Mouse (Mus musculus): ENCODE data around the gene Ms4a7. TPM values are rescaled to one million over a fixed set of nuclear protein-coding genes. Genes with fewer than 3 reads are reported as not detected.
"Not testable (repeated sequence)": the region's sequence is repeated elsewhere in the genome, so short reads cannot be mapped to it uniquely, and the experiment has no call there.

The Ms4a7 gene
- total RNA-seq (2021), result 1 to 10 TPM in 1 of 2 experiments, under 1 TPM in 1; 0.47 to 1.2 TPM

DNA sequence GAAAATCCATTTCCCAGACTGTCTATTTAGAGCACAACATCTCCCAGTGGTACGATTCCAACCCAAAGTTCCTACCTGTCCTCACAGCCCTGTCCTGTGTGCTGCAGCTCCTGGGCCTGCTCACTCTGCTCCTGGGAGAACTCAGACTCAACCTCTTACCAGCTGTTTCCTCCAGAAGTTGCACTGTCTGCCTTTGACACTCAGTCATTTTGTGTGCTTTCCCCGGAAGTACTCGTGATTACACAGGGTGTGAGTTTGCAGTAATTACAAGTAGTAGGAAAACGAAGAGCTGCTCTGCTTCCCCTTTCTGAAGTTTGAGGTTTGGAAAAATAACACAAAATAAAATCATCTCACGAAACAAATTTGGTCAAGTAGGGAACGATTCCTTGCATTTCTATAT, at the start of gene Ms4a7:
Ms4a7 (minus strand) TSS at position 215 of the 400 bp plus-strand sequence.
- no peak for DNase-seq (ENCODE audit: low spot score in 2 of 2)
- intact Hi-C loops (cut with DNase I), result no loop called here

DNA sequence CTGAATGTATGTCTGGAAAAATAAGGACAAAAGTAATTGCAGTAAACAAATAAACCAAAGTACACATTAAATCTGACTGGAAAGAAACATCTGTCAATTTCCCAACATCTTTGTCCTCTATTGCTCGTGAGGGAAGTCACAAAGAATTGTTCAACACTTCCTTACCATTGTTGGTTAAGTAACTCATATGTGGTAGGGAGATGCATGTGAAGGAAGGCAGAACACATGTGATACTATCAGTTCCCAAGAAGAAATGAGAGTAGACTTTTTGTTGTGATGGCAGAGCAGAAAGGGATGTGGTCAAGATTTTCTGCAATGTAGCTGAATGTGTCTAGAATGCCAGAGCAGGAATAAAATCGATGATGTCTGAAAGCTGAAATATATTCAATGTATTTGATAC, 40.5 kb upstream of the Ms4a7 start:
- intact Hi-C loops (cut with DNase I), result no loop called here

DNA sequence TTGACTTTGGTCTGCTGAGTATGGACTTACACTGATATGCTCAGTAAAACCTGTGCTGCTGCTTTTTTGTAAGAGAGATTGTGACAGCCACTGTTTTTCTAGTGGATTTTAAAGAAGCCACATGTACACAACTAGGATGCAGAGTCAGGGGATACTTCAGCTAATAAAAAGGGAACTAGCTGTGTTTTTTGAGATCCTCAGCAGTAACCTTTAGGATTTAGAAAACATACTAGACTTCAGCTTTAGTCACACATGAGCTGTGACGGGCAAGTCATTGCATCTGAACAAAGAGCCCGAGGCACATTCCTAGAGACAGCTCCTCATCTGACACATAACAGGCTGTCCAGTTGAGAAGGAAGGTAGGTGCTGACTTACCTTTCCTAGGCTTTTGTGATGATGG, 39.3 kb upstream of the Ms4a7 start, which contains the start of gene Ms4a4a:
Ms4a4a (plus strand) TSS at position 251 of the 400 bp plus-strand sequence.
- intact Hi-C loops (cut with DNase I), result no loop called here

More for the DNA sequence above, 40.5 kb upstream of the Ms4a7 start:
- DNase-seq (ENCODE audit: low spot score in 2 of 2), result no peak

DNA sequence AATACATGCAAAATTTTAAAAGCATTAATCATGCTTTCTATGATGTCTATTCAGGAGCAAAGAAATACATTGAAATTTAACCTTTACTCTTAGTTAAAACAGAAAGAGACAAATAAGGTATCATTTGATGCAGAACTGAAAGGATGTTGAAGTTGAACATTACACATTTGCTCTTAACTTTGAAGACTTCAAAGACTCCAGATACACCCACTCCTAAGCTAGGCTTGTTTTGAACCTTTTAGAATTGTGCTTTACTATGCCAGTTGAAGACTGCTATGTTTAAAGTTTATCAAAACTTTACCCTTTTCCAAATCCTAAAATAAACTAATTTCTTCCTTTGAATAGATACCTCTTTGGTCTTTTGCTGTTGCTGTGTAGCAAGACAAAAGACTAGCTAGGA, 35.2 kb upstream of the Ms4a7 start:
- DNase-seq (ENCODE audit: low spot score in 2 of 2), result no peak
- intact Hi-C loops (cut with DNase I), result no loop called here

More for the DNA sequence above, 39.3 kb upstream of the Ms4a7 start, which contains the start of gene Ms4a4a:
- no peak for DNase-seq (ENCODE audit: low spot score in 2 of 2)

DNA sequence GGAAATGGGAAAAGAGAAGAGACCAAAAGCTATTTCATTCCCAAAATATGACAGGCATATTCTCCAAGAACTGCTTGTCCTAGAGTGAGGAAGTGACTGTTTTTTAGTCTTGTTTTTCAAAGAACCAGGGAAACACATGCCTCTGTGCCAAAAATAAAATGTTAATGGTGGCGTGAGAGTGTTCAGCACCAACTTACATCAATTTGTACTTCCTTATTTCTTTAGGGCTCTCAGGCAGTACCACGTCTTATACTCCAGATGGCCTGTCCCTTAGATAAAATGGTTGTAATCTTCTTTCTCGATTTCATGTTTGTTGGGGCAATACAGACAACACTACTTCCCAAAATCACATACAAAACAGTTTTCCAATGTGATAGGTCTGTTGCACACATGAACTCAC, 32.4 kb upstream of the Ms4a7 start:
- no peak for DNase-seq (ENCODE audit: low spot score in 2 of 2)

DNA sequence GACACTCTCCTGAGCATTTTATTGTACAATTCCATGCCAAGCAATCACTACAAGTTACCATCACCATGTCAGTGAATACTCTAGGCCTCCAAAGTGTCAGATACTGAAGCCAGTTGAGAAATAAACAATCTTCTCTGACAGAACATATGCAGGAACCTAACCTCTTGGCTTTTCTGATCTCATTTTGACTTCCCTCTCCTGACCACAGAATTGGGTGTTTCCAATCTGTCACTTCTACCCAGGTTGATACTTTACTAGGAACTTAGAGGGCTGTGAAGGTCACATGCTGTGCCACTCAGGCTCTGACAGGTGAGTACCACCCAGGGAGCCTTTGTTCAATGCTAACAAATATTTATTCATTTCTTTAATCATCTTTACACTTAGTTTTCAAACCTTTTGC, 26.1 kb upstream of the Ms4a7 start:
- intact Hi-C loops (cut with DNase I), result no loop called here
- no peak for DNase-seq (ENCODE audit: low spot score in 2 of 2)

More for the DNA sequence above, 32.4 kb upstream of the Ms4a7 start:
- intact Hi-C loops (cut with DNase I), result no loop called here

DNA sequence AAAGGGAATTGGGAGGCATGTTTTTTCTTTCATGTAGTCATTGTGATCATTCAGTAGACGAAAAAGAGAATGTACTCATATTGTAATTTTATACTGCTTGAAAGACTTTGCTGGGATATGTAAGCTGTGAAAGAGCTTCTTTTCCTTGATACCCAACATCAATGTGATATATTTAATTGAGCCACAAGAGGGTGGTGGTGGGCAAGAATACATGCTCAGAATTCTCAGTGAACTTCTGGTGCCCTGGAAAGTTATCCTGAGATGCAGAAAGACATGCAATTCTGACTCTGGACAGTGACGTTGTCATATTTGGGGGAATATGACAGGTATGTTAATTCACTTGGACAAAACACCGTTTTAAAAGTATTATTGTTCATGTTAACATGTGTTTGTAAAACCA, 24.2 kb upstream of the Ms4a7 start:
- intact Hi-C loops (cut with DNase I), result no loop called here
- DNase-seq (ENCODE audit: low spot score in 2 of 2), result no peak

DNA sequence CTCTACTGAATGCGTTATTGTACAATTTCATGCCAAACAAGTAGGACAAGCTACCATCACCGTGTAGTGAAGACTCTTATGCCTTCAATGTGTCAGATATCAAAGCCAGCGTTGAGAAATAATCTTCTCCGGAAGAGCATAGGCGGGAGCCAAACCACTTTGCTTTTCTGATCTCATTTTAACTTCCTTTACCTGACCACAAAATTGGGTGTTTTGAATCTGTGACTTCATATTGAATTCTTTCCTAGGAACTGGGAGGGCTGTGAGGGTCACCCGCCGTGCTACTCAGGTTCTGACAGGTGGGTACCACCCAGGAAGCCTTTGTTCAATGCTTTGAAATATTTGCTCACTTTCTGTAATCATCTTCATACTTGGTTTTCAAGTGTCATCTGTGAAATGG, 19.8 kb upstream of the Ms4a7 start:
- intact Hi-C loops (cut with DNase I), result no loop called here

DNA sequence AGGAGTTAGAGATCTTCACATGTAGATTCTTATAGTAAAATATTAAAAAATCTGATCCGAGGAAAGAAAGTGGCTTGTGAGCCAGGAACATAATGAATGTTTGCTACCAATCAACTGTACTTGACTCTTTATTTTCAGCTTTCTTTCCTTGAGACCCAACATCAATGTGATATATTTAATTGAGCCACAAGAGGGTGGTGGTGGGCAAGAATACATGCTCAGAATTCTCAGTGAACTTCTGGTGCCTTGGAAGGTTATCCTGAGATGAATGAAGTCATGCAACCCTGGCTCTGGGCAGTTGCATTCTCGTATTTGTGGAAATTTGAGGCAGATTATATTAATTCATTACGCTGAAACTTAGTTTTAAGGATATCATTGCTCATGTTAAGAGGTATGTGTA, 15.9 kb upstream of the Ms4a7 start:
- intact Hi-C loops (cut with DNase I), result loop anchor here (5.0 kb wide), 2 partner anchors 250 to 415 kb away; partner anchors contain the start of gene Ms4a6d
- no peak for DNase-seq (ENCODE audit: low spot score in 2 of 2)

More for the DNA sequence above, 19.8 kb upstream of the Ms4a7 start:
- no peak for DNase-seq (ENCODE audit: low spot score in 2 of 2)

DNA sequence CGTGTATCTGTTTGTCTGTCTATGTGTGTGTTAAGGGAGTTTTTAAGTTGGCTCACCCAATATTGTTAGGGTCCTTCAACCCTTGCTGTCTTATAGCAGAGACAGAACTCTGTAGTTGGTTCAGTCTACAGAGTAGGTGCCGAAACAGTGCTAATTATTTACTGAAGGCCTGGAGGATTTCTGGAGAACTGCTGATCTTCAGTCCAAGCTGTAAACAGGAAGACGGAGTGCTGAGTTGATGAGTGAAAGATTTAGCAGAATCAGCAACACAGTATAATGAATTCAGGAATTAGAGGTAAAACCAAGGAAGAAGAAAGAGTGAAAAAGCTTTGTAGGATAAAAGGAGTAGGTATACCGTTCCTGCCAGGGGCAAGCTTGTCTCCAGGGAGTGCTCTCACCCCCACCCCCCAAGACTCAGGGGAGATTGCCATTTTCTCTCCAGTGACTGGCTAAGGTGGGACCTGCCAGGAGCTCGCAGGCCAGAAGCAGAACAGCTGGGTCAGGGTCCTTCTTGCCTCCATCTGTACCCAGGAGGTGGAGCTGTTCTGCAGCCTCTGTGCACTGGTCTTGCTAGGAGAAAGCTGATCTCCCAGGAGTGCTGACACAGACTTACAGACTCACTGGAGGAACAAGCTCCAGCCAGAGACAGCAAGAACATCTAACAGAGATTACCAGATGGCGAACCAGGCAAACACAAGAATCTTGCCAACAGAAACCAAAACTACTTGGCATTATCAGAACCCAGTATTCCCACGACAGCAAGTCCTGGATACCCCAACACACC, 13.9 kb upstream of the Ms4a7 start:
- peak in 1 of 2 experiments; percentile 3 for DNase-seq (ENCODE audit: low spot score in 2 of 2)
- intact Hi-C loops (cut with DNase I), result loop anchor here (5.0 kb wide), 2 partner anchors 252 to 417 kb away; partner anchors contain the start of gene Ms4a6d

DNA sequence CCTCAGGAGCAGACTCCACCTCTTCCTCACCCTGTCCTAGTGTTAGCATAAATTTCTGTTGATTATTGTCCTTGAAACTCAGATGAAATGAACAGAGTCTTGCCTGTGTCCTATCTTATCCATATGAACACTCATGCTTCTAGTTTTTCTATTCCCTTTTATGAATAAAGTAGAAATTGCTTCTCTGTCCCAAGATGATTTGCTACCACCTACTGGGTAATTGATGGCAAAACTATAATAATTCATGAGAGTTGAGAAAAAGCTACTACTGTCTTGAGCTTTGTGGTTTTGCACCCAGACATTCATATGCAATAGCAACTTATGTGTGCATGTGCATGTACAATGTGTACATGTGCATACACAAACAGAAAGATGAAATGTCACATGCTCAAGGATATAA, 8.0 kb upstream of the Ms4a7 start:
- intact Hi-C loops (cut with DNase I), result no loop called here
- no peak for DNase-seq (ENCODE audit: low spot score in 2 of 2)

DNA sequence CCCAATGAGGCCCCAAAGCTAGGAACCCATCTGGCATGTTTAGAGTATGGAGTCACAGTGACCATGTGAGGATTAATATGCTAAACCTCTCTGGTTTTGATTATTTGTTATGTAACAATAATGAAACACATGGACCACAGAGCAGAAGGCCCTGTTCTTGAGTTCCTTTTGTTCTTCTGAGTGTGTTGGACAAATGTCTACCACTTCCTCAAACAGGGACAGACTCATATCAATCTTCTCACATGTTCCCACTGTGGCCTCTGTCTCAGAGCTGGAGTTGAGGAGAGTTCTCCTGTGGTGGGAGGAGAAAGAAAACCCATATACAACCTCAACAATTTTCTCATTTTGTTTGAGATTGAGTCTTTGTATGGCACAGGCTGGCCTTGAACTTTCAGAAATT, 7.2 kb upstream of the Ms4a7 start:
- intact Hi-C loops (cut with DNase I), result no loop called here
- no peak for DNase-seq (ENCODE audit: low spot score in 2 of 2)

DNA sequence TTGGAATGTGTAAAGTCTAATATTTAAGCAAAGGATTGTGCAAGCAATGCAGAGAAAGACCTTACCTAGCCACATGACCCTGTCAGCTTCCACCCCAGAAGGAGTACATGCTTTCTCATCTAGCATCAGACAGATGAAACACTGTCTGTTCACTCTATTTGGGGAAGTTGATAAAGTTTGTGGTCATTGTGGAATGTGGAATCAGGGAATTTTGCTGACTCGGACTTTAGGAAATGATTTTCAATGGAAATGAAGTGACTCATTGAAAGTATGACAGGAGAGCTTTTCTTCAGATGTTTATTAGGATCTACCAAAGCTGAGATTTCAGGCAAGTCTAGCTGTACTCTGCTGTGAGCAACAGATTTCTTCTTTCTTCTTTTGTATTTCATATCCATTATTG, 14.8 kb downstream of the Ms4a7 start:
- intact Hi-C loops (cut with DNase I), result no loop called here
- no peak for DNase-seq (ENCODE audit: low spot score in 2 of 2)

DNA sequence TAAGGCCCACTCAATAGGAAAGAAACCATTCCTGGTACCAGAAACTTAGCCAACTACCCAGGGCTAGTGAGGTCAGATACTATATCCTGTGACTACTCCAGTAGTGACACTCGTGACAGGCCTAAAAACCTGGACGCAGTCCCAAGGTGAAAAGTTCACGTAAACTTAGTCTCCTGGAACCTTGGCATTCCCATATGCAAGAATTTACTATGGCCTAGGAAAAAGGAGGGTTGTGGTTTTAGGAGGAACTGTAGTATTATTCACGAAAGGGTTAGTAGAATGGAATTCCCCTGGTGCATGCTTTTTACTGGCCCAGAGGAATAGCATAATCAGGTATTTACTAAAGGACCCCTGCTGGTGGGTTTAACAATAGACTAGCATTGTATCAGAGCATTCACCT, 19.2 kb downstream of the Ms4a7 start:
- intact Hi-C loops (cut with DNase I), result no loop called here
- no peak for DNase-seq (ENCODE audit: low spot score in 2 of 2)

DNA sequence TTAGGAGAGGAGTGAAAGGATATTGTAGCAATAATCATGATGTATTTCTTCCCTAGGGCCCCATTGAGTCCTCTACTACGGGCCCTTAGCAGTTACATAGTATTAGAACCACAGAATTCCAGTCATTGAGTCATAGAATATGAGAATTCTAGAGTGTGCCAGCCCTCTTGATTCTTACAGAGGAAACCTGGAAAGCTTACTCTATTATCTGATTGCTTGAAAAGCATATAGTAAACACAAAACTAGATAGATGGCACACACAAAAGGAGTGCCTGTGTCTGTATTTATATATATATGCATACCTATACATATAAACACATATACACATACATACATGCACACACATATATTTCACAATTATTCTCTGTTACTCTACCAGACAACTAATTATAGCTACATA, 21.6 kb downstream of the Ms4a7 start, which contains the start of gene Ms4a14:
Ms4a14 (minus strand) TSS at position 101 of the 400 bp plus-strand sequence.
- no peak for DNase-seq (ENCODE audit: low spot score in 2 of 2)
- intact Hi-C loops (cut with DNase I), result no loop called here

DNA sequence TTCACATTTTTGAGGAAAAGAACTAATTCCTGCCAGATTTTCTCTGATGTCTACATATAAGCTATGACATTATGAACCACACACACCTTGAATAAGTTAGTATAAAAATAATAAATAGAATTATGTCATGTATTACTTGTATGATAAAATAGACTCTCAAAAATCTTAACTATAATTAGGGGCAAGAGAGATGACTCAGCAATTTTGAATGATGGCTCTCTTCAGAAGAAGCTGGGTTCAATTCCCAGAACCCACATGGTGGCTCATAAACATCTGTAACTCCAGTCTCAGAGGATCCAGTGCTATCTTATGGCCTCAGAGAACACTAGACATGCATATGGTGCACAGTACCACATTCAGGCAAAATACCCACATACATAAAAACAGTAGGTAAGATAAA, 27.1 kb downstream of the Ms4a7 start:
- DNase-seq (ENCODE audit: low spot score in 2 of 2), result no peak
- intact Hi-C loops (cut with DNase I), result no loop called here

DNA sequence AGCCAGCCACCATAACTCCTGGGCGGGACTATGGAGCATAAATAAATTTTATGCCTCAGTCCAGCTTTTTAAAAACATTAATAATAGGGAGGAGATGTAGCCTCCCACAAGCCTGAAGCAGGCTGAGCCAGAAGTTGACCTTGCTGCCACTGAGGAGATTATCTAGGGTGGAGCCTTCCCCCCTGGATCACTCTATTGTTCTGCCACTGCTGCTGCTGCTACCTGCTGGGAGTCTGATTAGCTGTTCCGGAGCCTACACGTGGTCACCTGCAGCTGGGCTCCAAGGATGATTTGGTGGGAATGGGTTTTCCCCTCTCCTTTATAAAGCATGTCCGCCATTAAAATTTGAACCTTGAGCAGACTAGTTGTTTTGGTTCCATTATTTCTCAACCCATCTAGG, 36.4 kb downstream of the Ms4a7 start:
- intact Hi-C loops (cut with DNase I); DNase-seq (ENCODE audit: low spot score in 2 of 2): not testable (repeated sequence)

DNA sequence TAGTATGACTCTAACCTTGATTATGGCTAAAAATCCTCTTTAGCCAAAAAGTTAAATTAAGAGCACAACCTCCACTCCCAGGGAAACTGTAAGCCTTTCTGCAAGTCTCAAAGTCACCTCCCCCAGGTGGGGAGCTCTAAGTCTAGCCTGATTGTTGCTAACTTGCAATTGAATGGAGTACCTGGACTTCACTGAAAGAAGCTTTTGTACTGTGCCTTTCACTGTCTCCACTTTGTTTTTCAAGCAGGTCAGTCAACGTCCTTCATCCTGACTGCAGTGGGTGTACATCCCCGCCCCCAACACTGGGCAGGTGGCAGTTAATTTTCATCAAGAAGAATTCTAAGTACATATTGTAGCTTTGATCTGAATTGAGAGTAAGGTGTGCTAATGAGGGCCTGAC, 37.0 kb downstream of the Ms4a7 start:
- DNase-seq (ENCODE audit: low spot score in 2 of 2), result no peak
- intact Hi-C loops (cut with DNase I), result no loop called here

DNA sequence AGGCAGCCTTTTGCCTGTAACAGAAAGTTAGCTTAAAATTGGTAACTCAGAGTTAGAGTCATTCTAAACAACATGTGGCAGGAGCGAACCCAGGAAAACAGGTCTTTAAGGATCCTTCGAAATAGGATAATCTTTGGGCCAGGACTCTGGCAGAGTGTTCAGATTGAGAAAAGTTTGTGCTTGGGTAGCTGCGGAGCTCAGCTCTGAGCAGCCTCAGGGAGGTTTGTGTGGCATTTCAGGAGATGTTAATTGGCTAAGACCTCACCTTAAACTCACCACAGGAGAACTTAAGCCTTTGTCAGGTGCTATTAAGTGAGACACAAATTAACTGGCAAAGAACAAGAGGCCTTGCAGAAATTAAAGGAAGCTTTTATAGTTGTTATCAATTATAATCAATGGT, 42.3 kb downstream of the Ms4a7 start:
- intact Hi-C loops (cut with DNase I); DNase-seq (ENCODE audit: low spot score in 2 of 2): not testable (repeated sequence)

DNA sequence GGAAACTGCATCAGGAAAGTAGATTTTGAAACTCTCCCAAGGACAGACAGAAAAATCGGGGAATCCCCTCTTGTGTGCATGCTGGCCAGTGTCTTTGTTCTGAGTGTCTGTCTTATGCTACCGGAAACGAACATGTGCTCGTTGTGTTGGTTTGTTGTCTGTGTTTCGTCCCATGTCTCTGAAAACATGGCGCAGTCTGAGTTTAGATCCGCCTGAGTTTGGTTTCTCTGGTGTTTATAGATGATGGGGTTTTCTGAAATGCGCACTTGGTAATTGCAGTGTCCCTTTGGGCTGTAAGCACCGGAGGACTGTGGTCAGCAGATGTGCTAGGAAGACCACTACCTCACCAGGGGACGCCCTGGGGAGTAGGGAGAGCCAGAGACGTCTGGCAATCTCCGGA, 43.0 kb downstream of the Ms4a7 start:
- no peak for DNase-seq (ENCODE audit: low spot score in 2 of 2)

DNA sequence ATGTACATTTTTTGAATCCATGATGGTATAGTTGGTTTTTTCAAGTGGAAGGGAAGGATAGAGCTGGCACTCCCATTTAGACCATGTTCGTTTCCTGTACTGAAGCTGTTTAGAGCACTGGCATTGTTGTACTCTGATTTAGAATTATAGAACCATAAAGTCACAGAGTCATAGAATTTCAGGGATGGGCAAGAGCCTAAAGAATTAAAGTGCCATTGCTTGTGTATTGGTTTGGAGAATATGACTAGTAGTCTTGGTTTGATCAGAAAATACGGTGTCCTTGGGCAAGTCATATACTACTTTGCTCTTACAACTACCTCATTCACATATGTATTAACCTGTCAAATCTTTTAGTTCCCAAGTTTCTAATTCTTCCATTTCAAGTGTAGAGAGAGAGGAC, 52.2 kb downstream of the Ms4a7 start, which contains the start of gene Ms4a5:
Ms4a5 (minus strand) TSS at position 101 of the 400 bp plus-strand sequence.
- intact Hi-C loops (cut with DNase I), result no loop called here

More for the DNA sequence above, 43.0 kb downstream of the Ms4a7 start:
- intact Hi-C loops (cut with DNase I), result no loop called here

More for the DNA sequence above, 52.2 kb downstream of the Ms4a7 start, which contains the start of gene Ms4a5:
- no peak for DNase-seq (ENCODE audit: low spot score in 2 of 2)

Measured in left cerebral cortex, postnatal 36 days (tissue).